Mouse (Mus musculus): ENCODE results near the gene Ddx39b.
A peak's percentile ranks its signal among the peaks of the same experiment; 100 is the strongest.
"Not testable (repeated sequence)": the region's sequence is repeated elsewhere in the genome, so short reads cannot be mapped to it uniquely, and the experiment has no call there.

Ddx39b gene

DNA sequence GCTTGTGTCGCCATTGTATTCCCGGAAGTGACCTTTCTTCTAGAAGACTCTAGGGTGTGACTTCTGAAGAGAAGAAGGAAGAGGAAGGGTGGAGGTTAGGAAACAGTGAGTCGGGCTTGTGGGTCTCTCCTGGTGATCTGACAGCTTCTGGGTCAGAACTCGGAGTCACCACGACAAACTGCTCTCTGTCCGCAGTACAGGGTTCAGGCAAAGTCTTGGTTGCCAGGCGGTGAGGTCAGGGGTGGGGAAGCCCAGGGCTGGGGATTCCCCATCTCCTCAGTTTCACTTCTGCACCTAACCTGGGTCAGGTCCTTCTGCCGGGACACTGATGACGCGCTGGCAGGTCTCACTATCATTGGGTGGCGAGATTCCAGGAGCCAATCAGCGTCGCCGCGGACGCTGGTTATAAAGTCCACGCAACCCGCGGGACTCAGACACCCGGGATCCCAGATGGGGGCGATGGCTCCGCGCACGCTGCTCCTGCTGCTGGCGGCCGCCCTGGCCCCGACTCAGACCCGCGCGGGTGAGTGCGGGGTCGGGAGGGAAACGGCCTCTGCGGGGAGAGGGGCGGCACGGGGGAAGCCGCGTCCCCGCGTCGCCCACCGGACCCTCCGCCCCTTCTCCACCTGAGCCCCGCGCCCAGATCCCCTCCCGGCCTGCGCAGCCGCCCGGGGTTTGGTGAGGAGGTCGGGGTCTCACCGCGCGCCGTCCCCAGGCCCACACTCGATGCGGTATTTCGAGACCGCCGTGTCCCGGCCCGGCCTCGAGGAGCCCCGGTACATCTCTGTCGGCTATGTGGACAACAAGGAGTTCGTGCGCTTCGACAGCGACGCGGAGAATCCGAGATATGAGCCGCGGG, 21.3 kb downstream of the Ddx39b start, which contains the start of gene H2-D1:
TSS of gene H2-D1 (plus strand) at position 67 of the 859 bp plus-strand sequence.
- peak; percentile 99 for DNase-seq (ENCODE audit: low spot score)

DNA sequence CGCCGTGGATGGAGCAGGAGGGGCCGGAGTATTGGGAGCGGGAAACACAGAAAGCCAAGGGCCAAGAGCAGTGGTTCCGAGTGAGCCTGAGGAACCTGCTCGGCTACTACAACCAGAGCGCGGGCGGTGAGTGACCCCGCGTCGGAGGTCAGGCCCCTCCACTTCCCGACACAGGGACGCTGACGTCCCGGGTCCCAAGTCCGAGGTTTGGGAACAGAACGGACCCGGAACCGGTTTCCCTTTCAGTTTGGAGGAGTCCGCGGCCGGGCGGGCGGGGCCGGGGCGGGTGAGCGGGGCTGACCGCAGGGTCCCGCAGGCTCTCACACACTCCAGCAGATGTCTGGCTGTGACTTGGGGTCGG, 22.0 kb downstream of the Ddx39b start:
- no peak for DNase-seq (ENCODE audit: low spot score)

DNA sequence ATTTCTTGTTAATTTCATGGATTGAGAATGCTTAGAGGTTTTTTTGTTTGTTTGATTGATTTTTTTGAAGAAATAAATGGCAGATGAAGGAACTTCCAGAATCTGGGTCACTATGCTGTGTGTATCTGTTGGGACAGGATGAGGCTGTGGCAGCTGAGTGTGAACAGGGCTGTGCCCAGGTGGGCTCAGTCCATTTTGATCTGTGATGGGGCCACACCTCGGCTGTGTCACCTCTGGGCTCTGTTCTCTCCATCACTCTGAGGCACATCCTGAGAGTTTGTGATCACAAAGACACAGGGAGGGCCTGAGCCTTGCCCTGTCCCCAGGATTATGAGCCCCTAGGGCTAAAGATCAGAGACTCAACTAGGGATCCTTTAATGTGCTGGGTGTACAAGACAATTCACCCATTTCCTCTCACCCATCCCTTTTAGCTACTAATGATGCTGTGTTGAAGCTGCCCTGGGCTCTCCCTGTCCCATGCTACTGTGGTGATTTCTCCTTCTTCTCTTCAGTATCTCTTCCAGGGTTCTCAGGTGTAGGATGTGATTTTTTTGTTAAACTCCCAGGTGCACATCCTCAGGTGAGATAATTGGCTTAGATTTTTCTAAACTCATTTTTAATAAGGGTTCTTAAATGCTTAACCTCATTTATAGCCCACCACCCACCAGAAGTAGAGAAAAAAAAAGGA, 26.0 kb downstream of the Ddx39b start:
- no peak for DNase-seq (ENCODE audit: low spot score)

DNA sequence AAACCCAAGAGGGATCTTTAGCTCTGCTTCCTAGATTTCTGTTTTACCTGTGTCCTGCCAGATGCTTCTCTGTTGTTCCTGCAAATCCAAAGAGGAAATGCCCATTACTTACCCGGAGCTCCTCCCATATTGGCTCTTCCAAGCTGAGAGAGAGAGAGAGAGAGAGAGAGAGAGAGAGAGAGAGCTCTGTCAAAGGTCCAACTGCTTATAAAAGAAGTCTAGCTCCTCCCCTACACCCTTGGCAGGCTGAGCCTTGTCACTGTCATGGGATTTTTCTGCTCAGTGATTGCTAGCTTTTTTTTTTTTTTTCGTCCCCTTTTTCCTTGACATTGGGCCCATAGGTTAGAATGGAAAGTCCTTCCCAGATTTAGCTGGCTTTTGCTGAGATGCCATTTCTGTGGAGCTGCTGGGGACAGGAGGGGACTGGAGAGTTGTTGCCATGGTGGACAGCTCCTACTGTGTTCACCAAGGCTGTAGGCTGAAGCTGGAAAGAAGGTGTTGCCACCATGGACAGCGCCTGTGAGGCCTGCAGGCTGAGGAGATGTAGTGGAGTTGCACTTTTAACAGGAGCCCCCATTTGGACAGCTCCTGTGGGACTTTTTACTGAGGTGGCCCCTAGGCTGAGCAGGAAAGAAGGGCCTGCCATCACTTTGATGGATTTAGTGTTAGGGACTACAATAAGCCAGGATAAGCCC, 28.3 kb downstream of the Ddx39b start:
- peak; percentile 41 for DNase-seq (ENCODE audit: low spot score)

DNA sequence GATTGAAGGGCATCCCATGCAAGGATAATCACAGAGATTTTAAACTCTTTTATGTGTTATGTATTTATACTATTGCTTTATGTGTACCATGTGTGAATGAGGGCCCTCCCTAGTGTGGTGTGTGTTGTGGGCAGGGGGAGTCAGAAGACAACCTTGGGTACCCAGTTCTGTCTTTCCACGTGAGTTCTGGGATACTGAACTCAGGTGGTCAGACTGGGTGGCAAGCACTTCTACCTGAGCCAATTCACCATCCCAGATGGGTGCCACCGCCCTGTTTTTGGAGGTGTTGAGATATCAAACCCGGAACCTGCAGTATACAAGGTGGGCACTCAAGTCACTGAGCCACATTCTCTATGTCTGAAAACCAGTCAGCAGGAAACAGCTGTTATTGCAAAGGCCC, 30.7 kb downstream of the Ddx39b start:
- no peak for DNase-seq (ENCODE audit: low spot score)

DNA sequence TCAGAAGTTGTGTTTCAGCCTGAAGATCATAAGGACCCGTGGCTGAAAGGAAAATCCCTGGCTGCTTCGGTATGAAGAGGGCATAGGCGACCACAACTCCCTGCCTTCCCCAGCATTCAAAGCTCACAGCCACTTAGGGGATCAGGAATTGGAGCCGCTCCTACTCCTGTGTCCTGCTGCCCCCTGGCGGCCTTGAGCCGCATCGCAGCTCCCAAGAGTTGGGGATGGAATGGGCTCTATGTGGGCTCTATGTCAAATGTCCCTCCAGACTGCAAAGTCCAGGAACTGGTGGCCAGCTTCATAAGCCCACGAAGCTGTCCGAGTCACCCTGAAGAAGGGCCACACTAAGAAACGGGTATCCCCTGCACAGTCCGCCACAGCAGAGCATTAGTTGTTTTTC, 33.2 kb downstream of the Ddx39b start:
- DNase-seq (ENCODE audit: low spot score), result peak; percentile 88

DNA sequence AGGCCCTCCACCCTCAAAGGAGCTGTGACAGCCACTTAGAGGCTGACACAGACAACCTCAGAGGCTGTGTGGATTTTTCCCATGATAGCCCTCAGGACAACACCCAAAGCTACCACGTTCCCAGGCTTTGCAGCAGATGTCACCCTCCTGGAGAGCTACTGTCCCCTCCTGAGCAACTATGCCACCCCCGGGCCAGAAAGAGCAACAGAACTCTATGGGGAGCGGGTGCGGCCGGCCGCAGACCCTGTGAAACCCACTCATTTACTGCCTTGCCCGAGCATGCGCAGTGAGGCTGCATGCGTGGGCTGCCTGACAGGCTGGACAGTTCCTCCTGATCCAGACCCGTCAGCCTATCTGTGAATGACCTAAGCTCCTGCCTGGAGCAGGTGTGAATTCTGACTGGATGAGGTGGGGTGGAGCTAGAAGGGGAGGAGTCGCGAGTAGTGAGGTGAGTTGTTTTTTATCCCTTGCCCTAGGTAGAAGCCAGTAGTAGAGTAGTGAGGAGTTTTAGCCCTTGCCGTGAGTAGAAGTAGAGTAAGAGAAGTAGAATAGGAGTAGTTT, 34.8 kb downstream of the Ddx39b start:
- DNase-seq (ENCODE audit: low spot score), result no peak

DNA sequence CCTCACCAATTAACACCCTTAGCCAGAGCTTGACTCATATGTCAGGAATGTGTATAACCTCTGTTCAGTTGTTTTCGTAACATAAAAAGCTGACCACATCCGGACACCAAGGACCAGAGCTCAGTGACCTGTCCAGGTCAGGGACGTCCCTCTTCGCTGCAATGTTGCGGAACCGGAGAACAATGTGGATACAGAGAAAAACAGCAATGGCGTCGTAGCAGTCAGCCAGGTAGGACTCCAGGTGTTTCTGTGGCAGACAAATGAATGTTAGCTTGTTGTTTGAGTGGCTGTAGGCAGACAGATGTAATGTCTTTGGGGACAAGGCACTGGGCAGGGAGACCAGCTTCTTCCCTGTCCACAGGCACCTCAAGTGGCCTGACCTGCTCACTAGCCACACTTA, 36.5 kb downstream of the Ddx39b start:
- DNase-seq (ENCODE audit: low spot score), result no peak

DNA sequence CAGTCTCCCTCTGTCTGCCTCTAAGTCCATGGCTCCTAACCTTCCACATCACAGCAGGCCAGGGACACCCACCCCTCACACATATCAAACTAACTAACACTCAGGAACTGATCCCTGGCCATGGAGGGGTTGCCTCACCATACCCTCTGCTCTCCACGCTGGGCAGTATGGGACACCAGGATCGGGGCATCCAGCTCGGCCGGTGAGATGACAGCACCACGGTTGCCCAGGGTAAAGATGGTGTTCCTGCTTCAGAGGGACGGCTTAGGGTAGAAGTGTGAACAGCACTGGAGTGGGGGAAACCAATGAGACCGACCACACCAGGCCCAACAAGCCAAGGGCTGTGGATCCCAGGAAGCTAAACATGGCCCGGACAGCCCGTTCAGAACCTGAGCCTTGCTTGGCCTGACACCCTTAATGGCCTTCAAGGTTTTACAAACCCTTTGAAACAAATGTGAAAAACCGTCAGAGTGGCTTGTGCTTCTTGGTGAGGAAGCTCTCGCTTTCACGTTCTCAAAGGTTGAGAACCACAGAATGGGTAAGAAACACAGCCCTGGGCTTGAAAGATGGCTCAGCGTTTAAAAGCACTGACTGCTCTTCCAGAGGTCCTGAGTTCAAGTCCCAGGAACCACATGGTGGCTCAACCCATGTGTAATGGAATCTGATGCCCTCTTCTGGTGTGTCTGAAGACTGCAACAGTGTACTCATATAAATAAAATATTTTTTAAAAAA, 37.6 kb downstream of the Ddx39b start:
- DNase-seq (ENCODE audit: low spot score), result no peak

DNA sequence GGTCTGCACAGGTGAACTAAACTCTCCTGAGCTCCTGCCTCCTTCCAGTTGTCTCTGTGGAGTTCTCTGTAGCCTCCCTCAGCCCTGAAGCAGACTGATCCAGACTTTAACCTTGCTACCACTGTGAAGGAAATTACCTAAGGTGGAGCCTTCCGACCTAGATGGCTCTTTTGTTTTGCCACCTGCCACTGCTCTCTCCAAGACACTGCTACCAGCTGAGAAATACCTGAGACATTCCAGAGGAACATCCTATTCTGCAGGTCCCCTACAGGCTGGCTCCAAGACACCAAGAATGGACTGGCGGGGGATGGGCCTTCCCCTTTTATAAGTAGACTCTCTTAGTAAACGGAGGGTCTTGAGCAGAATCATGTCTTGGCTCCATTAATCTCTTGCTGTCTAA, 38.7 kb downstream of the Ddx39b start:
- no peak for DNase-seq (ENCODE audit: low spot score)

DNA sequence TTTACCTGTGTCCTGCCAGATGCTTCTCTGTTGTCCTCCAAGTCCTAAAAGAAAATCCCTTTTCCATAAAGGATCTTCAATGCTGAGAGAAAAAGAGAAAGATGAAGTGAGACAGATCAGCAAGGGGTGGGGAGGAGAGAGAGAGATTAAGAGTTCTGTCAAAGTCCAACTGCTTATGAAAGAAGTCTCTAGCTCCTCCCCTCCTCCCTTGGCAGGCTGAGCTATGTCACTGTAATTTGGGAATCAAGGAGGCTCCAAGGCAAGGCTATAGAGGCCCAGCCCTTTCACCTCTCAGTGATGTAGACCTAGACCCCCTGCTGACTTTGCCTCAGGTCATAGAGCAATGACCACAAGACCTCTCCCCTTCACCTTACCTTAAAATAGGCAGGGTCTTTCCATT, 43.9 kb downstream of the Ddx39b start:
- no peak for DNase-seq (ENCODE audit: low spot score)

DNA sequence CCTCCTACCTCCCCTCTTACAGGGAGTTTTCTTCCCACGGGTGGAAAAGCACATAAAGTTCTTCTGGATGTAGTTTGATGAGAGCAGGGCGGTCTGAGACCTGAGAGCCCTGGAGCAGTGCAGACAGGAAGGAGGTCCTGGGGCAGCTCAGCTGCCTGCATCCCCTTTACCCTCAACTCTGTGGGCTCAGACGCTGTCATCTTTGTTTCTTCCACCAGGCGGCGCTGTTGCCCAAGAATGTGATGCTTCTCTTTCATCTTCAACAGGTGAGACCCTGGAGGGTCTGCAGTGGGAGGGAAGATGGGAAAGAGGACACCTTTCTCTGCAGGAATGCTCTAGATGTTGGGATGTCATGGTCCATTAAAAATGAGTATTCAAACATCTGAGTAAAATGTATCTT, 54.2 kb downstream of the Ddx39b start:
- DNase-seq (ENCODE audit: low spot score), result peak; percentile 57

DNA sequence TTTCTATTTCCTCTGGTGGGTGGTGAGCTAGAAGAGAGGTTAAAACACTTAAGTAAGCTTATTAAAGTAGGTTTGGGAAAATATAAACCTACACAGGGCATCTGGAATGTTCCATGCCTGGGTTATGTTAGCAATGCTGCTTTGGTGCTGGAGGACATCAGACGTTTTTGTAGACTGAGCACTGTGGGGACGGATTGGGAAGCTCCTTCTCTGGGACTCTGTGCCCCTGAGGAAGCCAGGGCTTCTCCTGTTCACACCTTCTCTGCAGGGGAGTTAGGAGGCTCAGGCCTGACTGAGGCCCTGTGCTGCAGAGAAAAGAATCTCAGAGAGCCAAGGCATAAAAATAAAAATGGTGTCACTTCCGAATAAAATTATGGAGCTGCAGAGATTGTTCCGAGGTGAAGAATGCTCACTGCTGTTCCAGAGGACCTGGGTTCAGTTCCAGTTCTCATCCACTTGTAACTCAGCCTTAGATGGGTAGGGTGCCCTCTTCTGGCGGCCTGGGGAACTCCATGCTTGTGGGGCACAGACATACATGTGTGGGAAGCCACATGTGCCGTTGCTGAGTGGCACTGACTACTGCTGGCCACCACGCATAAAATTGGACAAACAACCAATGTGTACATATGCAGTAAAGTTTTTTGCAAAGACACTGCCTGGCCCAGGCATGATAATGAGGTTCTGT, 58.9 kb downstream of the Ddx39b start:
- DNase-seq (ENCODE audit: low spot score), result not testable (repeated sequence)

DNA sequence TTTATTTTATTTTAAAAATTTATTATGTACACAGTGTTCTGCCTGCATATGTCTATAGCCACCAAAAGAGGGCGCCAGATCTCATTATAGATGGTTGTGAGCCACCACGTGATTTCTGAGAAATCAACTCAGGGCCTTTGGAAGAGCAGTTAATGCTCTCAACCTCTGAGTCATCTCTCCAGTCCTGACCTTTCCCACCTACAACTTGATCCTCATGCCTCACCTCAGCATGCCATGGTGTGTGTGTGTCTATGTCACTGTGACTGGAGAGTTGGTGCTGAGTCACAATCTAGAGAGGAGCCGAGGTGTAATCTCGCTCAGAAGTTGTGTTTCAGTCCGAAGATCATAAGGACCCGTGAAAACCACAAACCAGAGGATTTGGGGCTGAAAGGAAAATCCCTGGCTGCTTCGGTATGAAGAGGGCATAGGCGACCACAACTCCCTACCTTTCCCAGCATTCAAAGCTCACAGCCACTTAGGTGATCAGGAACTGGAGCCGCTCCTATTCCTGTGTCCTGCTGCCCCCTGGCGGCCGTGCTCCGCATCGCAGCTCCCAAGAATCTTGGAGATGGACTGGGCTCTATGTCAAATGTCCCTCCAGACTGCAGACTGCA, 60.2 kb downstream of the Ddx39b start:
- peak; percentile 92 for DNase-seq (ENCODE audit: low spot score)

DNA sequence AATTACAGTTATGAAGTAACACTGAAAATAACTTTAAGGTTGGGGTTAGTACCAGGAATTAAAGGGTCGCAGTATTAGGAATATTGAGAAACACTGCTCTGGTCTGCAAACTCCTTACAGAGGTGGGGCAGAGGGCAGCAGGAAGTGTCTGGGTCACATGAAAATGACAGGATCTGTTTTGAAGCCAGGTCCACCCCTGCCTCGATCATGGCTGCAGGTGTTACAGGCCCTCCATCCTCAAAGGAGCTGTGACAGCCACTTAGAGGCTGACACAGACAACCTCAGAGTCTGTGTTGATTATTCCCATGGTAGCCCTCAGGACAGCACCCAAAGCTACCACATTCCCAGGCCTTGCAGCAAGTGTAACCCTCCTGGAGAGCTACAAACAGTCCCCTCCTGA, 61.7 kb downstream of the Ddx39b start:
- no peak for DNase-seq (ENCODE audit: low spot score)

Data from urinary bladder, postnatal 14 days (tissue).